Mouse (Mus musculus) testis, postnatal 14 days (tissue): Measurements from ENCODE around the gene Upk2.
A peak's percentile ranks its signal among the peaks of the same experiment; 100 is the strongest.

Source experiments
- DNase-seq: peaks from one replicate; pipeline ENCODE4 v3.0.0; 2021; ENCODE audit warnings: low spot score

The Upk2 gene

GRCm38 (mm10) chr9:44488416-44488815, 33.6 kb upstream of the Upk2 start:
- DNase-seq = no peak

GRCm38 (mm10) chr9:44487441-44487840, 32.7 kb upstream of the Upk2 start:
- peak; percentile 91 for DNase-seq

- DNase-seq = no peak
These were observed 32.1 kb upstream of the Upk2 start for GRCm38 (mm10) chr9:44486741-44487421.

GRCm38 (mm10) chr9:44486335-44486734, 31.6 kb upstream of the Upk2 start:
- DNase-seq = no peak

- no peak for DNase-seq
These were observed 30.9 kb upstream of the Upk2 start for GRCm38 (mm10) chr9:44485516-44486161.

GRCm38 (mm10) chr9:44485105-44485515, 30.3 kb upstream of the Upk2 start:
- no peak for DNase-seq

GRCm38 (mm10) chr9:44484311-44485104, 29.7 kb upstream of the Upk2 start:
- DNase-seq = no peak

GRCm38 (mm10) chr9:44483510-44484044, 28.8 kb upstream of the Upk2 start:
- DNase-seq = peak; percentile 82

- DNase-seq = no peak
These were observed 28.3 kb upstream of the Upk2 start for GRCm38 (mm10) chr9:44483041-44483509.

- DNase-seq = peak; percentile 92
These were observed 27.8 kb upstream of the Upk2 start, which contains the start of gene Bcl9l for GRCm38 (mm10) chr9:44482552-44482951. Gene Bcl9l (plus strand): TSS chr9:44482825.

GRCm38 (mm10) chr9:44482112-44482511, 27.3 kb upstream of the Upk2 start:
- no peak for DNase-seq

- peak; percentile 83 for DNase-seq
These were observed 25.1 kb upstream of the Upk2 start for GRCm38 (mm10) chr9:44479628-44480428.

GRCm38 (mm10) chr9:44478959-44479605, 24.3 kb upstream of the Upk2 start:
- DNase-seq = peak; percentile 86

GRCm38 (mm10) chr9:44478229-44478921, 23.6 kb upstream of the Upk2 start:
- peak; percentile 68 for DNase-seq

- DNase-seq = no peak
These were observed 22.8 kb upstream of the Upk2 start for GRCm38 (mm10) chr9:44477339-44478228.

GRCm38 (mm10) chr9:44475936-44476335, 21.2 kb upstream of the Upk2 start:
- no peak for DNase-seq

GRCm38 (mm10) chr9:44474327-44474726, 19.6 kb upstream of the Upk2 start:
- no peak for DNase-seq

GRCm38 (mm10) chr9:44473184-44473583, 18.4 kb upstream of the Upk2 start:
- no peak for DNase-seq

GRCm38 (mm10) chr9:44468800-44469199, 14.0 kb upstream of the Upk2 start:
- DNase-seq = no peak
